Mouse (Mus musculus): ENCODE measurements at regions not wholly inside any gene's neighbourhood (a gene's known extent, or its start where the extent isn't known, plus 50 kb on each side); places are given as distances from the start of the nearest gene placed in this dataset.

DNA sequence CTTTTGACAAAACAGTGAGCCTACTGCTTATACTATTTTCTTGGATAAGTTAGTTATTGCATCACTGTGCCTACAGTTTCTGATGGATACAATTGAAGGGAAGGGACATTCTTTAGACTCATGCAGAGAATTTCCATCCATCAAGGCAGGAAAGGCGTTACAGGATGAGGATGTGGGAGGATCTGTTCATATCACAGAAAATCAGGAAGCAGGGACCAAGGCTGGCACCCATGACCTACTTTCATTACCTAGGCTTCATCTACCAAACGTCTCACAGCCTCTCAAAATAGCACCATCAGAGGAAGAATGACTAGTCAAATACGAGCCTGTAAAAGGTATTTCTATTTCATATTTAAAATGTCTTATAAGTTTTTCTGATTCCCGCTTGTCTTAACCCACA is 56.4 kb downstream of the Fam181b start:
- peak; percentile 28 for DNase-seq (ENCODE audit: low read depth)

DNA sequence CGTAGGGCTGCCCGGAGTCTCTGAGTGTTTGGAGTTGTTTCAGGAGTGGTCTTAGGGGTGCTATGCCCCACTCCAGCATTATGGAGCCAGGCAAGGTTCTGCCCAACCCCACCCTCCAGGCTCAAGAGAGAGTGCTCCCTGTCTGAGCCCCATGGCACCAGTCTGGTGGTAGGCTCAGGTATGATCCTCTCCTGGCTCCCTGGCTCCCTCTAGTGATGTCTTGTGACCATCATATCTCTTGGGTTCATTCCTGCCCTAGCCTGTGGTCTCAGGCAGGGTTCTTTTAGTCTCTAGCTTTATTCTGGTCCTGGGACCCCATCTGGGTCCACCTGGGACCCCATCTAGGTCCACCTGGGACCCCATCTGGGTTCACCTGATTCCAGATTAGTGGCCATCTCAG is 67.7 kb downstream of the Fam181b start:
- DNase-seq (ENCODE audit: low read depth) = no peak

DNA sequence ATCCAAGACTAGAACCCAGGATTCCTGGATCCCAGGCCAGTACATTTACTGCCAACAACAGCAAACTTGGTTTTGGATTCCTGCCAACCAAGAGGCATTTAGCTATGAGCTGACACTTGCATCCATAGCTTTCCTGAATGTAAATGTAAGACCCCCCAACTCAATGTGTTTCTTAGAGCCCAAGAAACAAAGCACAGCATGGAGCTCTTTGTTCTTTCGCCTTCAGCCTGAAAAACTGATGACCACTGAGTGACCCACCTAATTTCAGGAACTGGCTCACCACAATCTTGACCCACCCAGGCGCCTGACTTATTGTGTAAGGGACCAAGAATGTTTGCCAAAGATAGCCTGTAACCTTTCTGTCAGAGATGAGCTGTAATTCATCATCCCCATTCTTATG is 71.7 kb downstream of the Fam181b start:
- DNase-seq (ENCODE audit: low read depth) = no peak

DNA sequence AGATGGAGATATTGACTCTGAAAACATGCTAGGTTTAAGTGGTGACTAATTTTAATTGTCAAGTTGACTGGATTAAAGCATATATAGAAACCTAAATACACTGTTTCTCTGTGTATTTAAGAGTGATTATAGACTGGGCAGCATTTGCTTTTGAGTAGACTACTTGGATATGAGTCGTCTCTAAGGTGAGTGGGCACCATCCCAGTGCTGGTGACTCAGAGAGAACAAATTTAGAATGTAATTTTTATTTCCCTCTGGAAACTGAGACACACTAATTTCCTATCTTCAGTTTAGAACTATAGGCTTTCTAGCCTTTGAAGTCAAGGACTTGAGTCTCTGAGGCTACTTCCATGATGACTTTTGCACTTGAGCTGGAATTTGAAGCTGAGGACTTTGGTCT is 117.4 kb downstream of the Fam181b start:
- no peak for DNase-seq (ENCODE audit: low read depth)
